Mouse (Mus musculus) megakaryocyte, adult 5-6 weeks (primary cell): ENCODE results near the gene Itgax. TPM values are rescaled to one million over a fixed set of nuclear protein-coding genes. Genes with fewer than 3 reads are reported as not detected.

Experiments
- ATAC-seq: 2 replicates; pipeline ENCODE4 v1.8.0; 2016; ENCODE audit warnings: mild to moderate bottlenecking, inconsistent platforms; ENCODE audit not compliant: poor library complexity, severe bottlenecking
- total RNA-seq, 2 experiments: library from RNA; stranded (forward) in 1 of 2; stranded (reverse) in 1 of 2; fragments of 153-499, 151-499 nt in 1 of 2; fragments of 221-1000, 200-1000 nt in 1 of 2; gene quantifications; 2 replicates each; pipeline versions ENCODE4 v1.2.3 to v1.2.4; 2015 to 2017

Itgax gene
- total RNA-seq, 2 experiments from 2014 or later: 5.1 to 9.8 TPM

DNA sequence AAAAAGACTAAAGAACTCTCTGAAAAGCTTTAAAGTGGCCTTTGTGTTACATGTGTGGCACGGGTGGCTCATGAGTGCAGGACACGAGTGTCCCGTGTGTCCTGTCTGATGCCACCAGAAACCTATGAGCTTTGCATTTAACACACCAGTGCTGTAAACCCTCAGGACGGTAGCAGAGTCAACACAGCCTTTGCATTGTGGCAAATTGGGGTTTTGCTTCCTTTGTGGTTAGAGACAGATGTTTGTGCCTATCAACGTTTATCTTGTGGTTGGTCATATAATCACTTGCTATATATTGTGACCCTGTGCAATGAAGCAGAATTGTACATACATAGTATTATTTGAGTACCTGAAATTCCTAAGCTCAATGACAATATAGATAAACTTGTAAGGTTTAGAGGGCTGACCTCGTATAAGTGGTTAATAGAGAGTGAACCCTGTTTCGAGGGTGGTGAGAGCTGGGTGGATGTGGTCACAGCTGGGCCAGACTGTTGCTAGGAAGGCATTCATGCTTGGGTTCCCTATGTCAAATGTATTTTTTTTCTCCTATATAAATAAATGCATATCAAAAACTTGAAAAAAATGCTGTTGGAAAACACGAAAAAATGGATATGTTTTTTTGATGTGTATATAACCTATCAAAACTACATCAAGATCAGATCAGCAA, 29.5 kb downstream of the Itgax start:
- peak; percentile 49; the same call in 1 of the 2 replicates for ATAC-seq

DNA sequence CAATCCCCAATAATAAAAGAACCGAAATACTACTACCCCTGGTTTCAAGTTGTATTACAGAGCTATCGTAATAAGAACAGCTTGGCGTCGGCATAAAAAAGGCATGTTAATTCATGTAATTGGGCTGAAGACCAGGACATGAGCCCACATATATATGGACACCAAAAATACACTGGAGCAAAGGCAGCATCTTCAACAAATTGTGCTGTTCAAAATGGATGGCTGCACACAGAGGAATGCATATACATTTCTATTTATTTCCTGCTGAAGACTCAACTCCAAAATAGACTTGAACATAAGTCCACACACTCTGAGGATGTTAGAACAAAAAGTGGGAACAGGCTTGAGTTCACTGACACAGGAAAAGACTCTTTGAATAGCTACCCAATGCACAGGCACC, 34.7 kb downstream of the Itgax start:
- no peak for ATAC-seq

DNA sequence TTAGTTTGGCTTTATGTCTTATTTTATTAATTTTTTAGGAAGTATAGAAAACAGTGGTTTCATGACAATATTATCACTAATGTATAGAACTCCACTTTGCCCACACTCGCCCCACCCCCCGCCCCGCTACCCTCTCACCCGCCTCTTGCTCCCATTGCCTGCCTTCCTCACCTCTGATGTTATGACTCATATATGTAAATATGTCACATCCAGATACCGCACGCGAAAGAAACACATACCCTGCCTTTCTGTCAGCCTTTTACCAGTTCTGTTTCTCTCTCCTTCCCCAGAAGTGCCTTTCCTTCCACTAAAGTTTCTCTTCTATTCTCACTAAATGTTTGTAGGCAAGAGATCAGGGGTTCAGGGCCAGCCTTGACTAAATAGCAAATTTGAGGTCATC, 37.0 kb downstream of the Itgax start:
- ATAC-seq: no peak

GRCm38 (mm10) chr7:128169996-128170395, 40.6 kb downstream of the Itgax start:
- ATAC-seq: no peak

DNA sequence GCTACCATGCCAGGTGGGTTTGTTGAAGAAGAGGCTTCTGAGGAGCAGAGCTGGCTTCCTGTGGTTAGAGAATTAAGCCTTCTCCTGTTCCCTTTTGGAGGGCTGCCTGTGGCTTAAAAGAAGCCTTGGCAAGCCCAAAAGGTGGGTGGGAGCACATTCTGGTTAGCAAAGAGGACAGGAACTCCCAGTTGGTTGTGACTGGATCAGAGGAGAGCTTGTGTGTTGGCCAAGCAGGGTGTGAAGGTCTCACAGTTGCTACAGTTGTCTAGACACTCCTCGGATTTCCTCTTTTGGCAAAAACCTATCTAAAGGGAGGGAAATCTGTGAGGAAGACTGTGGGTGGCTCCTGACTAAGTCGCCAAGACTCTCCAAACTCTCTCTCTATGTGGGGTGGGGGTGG, 49.0 kb downstream of the Itgax start:
- no peak for ATAC-seq

DNA sequence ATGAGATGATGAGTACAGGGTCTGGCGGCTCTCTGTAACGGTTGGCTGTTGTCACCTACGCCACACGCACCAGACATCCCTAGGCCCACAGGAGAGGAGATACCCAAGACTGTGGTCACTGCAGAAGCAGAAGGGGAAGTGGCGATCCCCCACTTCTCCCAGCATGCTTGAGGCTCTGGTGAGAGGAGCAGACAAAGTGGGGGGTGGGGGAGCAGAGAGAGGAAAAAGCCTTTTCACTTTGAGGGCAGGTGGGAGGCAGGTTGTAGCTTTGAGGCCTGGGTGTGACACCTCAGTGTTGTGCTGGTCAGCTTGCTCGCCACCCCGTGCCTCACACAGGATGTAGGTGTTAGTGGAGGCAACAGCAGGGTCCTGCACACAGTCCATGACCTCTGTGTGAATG, 50.8 kb downstream of the Itgax start:
- peak; percentile 87 for ATAC-seq

DNA sequence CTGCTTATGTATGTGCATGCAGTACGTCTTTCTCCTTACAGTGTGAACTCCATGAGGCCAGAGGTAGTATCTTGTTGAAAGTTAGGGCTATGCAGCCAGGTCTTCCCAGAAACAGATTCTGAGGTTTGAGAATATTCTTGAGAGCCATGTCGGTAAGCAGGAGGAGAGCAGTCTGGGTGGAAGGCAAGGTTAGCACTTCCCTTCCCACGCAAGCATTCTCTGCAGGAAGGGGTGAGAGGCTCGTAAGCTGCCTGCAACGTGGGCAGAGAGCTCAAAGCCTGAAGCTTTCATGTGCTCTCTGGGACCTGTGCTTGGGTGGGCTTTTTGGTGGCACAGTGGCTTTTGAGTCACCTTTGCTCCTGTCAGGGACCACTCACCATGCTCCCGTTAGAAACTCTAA, 51.2 kb downstream of the Itgax start:
- peak; percentile 25; the same call in 1 of the 2 replicates for ATAC-seq

DNA sequence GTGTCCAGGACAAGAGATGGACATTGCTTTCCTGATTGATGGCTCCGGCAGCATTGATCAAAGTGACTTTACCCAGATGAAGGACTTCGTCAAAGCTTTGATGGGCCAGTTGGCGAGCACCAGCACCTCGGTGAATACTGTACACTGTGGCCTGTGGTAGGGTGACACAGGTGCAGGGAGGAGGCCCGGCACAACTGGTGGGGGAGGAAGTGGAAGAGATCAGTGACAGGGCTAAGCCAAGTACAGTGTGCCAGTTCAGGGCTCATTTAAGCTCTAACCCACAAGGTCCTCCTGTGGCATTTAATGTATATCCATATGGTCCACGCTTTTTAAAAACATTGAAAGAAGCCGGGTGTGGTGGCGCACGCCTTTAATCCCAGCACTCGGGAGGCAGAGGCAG, 52.3 kb downstream of the Itgax start:
- ATAC-seq: no peak; the same call in 1 of the 2 replicates

Other genes with a start within 250 kb of the Itgax start
- gene Prss53, start 238.6 kb upstream of the Itgax start, total RNA-seq (2015): 0.48 TPM in 1 of 2 replicates, not detected in the other
- gene Prss53, start 238.6 kb upstream of the Itgax start, total RNA-seq (2017): not detected in 2 replicates
- gene Gm21974, start 234.1 kb upstream of the Itgax start, total RNA-seq (2015): not detected in 2 replicates
- gene Gm21974, start 234.1 kb upstream of the Itgax start, total RNA-seq (2017): not detected in 2 replicates
- 49.9 and 59.6 TPM in 2 replicates for gene Vkorc1, start 233.9 kb upstream of the Itgax start, total RNA-seq (2015)
- gene Vkorc1, start 233.9 kb upstream of the Itgax start, total RNA-seq (2017): 5.5 and 11.2 TPM in 2 replicates
- 45.1 and 47.9 TPM in 2 replicates for gene Bckdk, start 225.5 kb upstream of the Itgax start, total RNA-seq (2015)
- 31.2 and 35.5 TPM in 2 replicates for gene Bckdk, start 225.5 kb upstream of the Itgax start, total RNA-seq (2017)
- 20.1 and 24.6 TPM in 2 replicates for gene Kat8, start 217.0 kb upstream of the Itgax start, total RNA-seq (2015)
- gene Kat8, start 217.0 kb upstream of the Itgax start, total RNA-seq (2017): 22.7 and 23.6 TPM in 2 replicates
- gene Prss8, start 199.4 kb upstream of the Itgax start, total RNA-seq (2015): not detected in 2 replicates
- gene Prss8, start 199.4 kb upstream of the Itgax start, total RNA-seq (2017): not detected in 2 replicates
- gene Prss36, start 182.8 kb upstream of the Itgax start, total RNA-seq (2015): 0.78 and 1.1 TPM in 2 replicates
- 1.7 TPM in 1 of 2 replicates, not detected in the other for gene Prss36, start 182.8 kb upstream of the Itgax start, total RNA-seq (2017)
- 106 and 143 TPM in 2 replicates for gene Fus, start 162.1 kb upstream of the Itgax start, total RNA-seq (2015)
- gene Fus, start 162.1 kb upstream of the Itgax start, total RNA-seq (2017): 31.4 and 61.8 TPM in 2 replicates
- 251 and 323 TPM in 2 replicates for gene Pycard, start 135.7 kb upstream of the Itgax start, total RNA-seq (2015)
- 48.0 and 56.5 TPM in 2 replicates for gene Pycard, start 135.7 kb upstream of the Itgax start, total RNA-seq (2017)
- not detected in 2 replicates for gene Trim72, start 125.6 kb upstream of the Itgax start, total RNA-seq (2015)
- not detected in 2 replicates for gene Trim72, start 125.6 kb upstream of the Itgax start, total RNA-seq (2017)
- 209 and 227 TPM in 2 replicates for gene Itgam, start 66.9 kb upstream of the Itgax start, total RNA-seq (2015)
- gene Itgam, start 66.9 kb upstream of the Itgax start, total RNA-seq (2017): 286 and 332 TPM in 2 replicates
- 9.8 and 11.2 TPM in 2 replicates for gene Gm49368, start 66.9 kb upstream of the Itgax start, total RNA-seq (2015)
- gene Gm49368, start 66.9 kb upstream of the Itgax start, total RNA-seq (2017): 0.81 and 2.3 TPM in 2 replicates
- 1.5 and 3.4 TPM in 2 replicates for gene Itgad, start 24.8 kb downstream of the Itgax start, total RNA-seq (2015)
- 0.26 and 0.73 TPM in 2 replicates for gene Itgad, start 24.8 kb downstream of the Itgax start, total RNA-seq (2017)
- 1.3 and 6.9 TPM in 2 replicates for gene Cox6a2, start 76.8 kb downstream of the Itgax start, total RNA-seq (2015)
- gene Cox6a2, start 76.8 kb downstream of the Itgax start, total RNA-seq (2017): 2.9 and 5.4 TPM in 2 replicates
- gene Armc5, start 107.8 kb downstream of the Itgax start, total RNA-seq (2015): 3.1 and 3.9 TPM in 2 replicates
- gene Armc5, start 107.8 kb downstream of the Itgax start, total RNA-seq (2017): 7.0 TPM in 2 replicates
- gene 9130023H24Rik, start 108.5 kb downstream of the Itgax start, total RNA-seq (2015): 4.4 and 5.1 TPM in 2 replicates
- 4.3 and 5.3 TPM in 2 replicates for gene 9130023H24Rik, start 108.5 kb downstream of the Itgax start, total RNA-seq (2017)
- 1.1 TPM in 1 of 2 replicates, not detected in the other for gene Tgfb1i1, start 117.3 kb downstream of the Itgax start, total RNA-seq (2015)
- 0.07 TPM in 1 of 2 replicates, not detected in the other for gene Tgfb1i1, start 117.3 kb downstream of the Itgax start, total RNA-seq (2017)
- gene Slc5a2, start 136.1 kb downstream of the Itgax start, total RNA-seq (2015): 0.68 TPM in 1 of 2 replicates, not detected in the other
- not detected in 2 replicates for gene Slc5a2, start 136.1 kb downstream of the Itgax start, total RNA-seq (2017)
- gene BC017158, start 168.6 kb downstream of the Itgax start, total RNA-seq (2015): 12.7 and 19.7 TPM in 2 replicates
- 8.8 and 9.7 TPM in 2 replicates for gene BC017158, start 168.6 kb downstream of the Itgax start, total RNA-seq (2017)